Mouse (Mus musculus): ENCODE data around the gene Gpr165. TPM values are rescaled to one million over a fixed set of nuclear protein-coding genes. Genes with fewer than 3 reads are reported as not detected.

The Gpr165 gene
- 0.91 and 1.9 TPM in 2 replicates for polyA plus RNA-seq (2016; fragmentation: Nextera tagmentation; extraction: Ambion mirVana)

DNA sequence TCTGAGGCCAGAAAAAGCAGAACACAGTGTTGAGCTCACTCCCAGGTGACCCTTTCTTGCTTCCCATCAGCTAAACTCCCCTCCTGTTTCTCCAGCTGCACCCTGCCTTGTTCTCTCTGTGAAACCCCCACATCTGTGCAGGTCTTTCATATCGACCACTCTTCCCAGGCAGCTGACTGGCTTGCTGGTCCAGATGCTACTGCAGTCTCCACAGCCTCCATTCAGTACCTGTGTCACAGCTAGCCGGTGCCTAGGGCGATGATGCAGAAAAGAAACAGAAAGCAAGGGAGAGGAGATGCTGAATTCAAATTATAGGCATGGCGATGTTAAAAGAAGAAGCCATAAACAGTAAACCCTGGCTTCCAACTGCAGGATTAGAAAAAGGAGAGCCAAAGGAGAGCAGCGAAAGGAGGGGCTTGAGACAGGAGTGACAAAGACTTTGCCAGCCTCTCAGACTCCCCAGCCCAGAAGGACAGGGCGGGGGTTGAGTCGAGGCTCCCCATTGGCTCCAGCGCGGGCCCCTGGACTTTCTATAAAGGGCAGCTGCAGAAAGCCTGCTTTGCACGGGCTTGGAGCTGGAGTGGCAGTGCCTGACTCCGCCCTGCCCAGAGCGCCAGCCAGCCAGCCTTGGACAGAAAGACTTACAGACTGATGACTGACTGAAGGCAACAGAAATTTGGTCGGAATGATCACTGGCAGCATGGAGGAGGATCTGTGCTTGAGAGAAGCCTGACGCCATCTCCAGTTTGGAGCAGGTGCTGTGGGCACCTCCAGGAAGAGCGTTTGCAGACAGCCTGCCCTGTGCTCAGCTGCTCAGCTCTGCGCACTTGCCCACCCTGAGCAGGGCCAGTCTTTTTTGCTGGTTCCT, at the start of gene Gpr165:
TSS of gene Gpr165 (plus strand) at position 535 of the 868 bp plus-strand sequence.
- peak within 1 kb of the TSS; percentile 49 for H3K4me3 ChIP-seq
- H3K27ac ChIP-seq (replicated peaks), result peak within 1 kb of the TSS; percentile 74
- 24% methylated on average over 16 of the region's 16 CpGs for WGBS
- H3K36me3 ChIP-seq, result no peaks in the 10 kb centered on the region
- no peaks in the 10 kb centered on the region; the same call in 1 of the 2 replicates for H3K4me1 ChIP-seq
- no peaks in the 10 kb centered on the region for H3K9me3 ChIP-seq (replicated peaks)
- DNase-seq (ENCODE audit: low spot score), result peak; percentile 70
- no peaks in the 10 kb centered on the region; the same call in 1 of the 2 replicates for H3K27me3 ChIP-seq (ENCODE audit: low read depth, poor library complexity, severe bottlenecking)

DNA sequence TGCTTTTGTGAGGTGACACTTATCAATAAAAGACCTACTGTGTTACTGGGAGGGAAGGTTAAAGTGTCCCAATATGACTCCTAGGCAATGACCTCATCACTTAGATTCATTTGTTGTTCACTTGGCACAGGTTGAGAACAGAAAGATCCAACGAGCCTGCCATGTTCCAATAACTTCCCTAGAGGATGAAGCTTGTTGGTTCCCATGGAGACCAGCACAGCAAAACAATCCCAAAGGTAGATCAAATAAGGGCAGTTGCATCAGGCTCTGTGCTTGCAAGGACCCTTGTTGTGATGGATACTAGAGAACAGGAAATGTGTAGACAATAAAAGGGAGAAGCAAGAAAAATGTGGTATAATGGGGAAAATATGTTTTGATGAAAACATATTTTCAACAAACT, 38.4 kb upstream of the Gpr165 start:
- Histone ChIP-seq H3K27ac (replicated peaks) (no peak overlapping the region), H3K4me3 (no peak overlapping the region), H3K36me3 (no peaks in the 10 kb centered on the region), H3K27me3 (ENCODE audit: low read depth, poor library complexity, severe bottlenecking) (no peaks in the 10 kb centered on the region), H3K4me1 (no peaks in the 10 kb centered on the region), H3K9me3 (replicated peaks) (no peaks in the 10 kb centered on the region)
- DNase-seq (ENCODE audit: low spot score), result no peak
- WGBS, result 74% methylated on average over 1 of the region's 1 CpGs

Measured in midbrain, embryonic 10.5 days (tissue).